Mouse (Mus musculus) layer of hippocampus, postnatal 14 days (tissue): Measurements from ENCODE around the gene Pex6. TPM values are rescaled to one million over a fixed set of nuclear protein-coding genes. Genes with fewer than 3 reads are reported as not detected.

Experiments
- DNase-seq, 2 experiments: peaks; one replicate each; pipeline ENCODE4 v3.0.0; 2021 to 2022; ENCODE audit warnings: low spot score in 2 of 2, mixed read lengths in 1 of 2
- total RNA-seq, 2 experiments: library from RNA; stranded (reverse); gene quantifications; 2 replicates each; pipeline ENCODE4 v1.2.3; 2021

Gene Pex6
- total RNA-seq, 2 experiments from 2014 or later: 32.0 to 36.8 TPM

DNA sequence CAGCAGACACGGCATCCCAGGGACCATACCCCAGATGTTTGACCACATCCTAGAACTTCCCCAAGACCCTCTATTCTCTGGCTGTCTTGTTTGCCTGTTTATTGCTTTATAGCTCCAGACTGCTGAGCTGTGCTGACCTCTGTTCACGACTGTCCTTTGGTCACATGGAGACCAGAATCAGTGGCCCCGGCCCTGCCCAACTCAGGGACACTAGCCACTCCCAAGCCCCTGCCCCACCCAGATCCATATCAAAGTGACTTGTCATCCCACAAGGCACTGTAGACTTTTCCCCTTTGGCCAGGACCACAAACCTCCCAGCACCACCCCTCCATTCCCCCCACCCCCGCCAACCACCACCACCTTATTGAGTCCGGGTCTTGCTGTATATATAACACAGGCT lies 12.0 kb upstream of the Pex6 start:
- no peak for DNase-seq

DNA sequence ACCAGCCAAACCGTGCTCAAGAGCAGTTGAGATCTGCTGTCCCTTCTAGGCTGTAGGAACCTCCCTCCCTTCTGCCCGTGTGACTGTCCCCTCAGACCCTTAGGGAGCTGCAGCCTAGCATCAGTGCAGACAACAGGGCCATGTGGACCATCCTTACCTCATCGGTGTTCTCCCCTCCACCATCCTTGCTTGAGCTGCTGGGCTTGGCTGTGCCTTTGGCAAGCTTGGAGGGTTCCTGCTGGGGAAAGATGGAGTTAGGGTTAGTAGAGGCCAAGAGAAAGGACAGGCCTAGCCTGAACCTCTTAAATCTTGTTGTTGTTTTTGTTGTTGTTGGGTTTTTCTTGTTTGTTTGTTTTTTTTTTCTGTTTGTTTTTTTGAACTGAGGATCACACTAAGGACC lies 11.4 kb upstream of the Pex6 start:
- no peak for DNase-seq

DNA sequence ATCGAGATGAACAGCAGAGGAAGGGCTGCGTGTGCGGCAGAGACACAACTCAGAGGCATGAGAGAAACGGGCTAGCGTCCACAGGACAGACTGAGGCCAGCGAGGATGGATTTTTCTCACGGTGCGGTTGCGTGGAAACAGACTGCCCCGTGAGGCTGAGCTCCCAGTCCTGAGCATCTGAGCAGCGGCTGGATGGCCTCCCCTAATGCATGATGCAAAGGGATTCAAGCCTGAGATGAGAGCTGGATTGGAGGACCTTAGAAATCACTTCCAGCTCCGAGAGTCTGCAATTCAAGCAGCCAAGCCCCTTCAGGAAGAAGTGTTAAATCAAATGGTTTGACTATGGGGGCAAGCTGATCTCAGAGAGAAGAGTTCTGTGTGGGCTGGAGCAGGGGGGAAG lies 9.8 kb upstream of the Pex6 start:
- DNase-seq: no peak

DNA sequence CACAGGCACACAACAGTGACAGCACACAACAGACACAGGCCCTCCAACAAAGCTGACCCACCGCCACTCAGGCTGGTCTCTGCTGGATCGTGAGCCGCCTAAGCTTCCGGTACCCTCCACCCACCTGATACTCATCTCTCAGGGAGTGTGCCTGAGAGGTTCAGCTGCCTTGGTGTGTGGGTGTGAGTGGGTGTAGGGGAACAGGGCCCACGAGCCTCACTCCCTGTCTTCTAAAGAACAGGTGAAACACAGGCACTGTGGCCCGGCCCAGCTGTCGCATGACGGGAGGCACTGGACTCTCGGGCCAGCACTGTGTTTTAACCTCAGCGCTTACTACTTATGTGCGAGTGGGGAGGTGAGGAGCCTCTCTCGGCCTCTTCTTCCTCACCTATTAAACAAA lies 9.2 kb upstream of the Pex6 start:
- no peak for DNase-seq

DNA sequence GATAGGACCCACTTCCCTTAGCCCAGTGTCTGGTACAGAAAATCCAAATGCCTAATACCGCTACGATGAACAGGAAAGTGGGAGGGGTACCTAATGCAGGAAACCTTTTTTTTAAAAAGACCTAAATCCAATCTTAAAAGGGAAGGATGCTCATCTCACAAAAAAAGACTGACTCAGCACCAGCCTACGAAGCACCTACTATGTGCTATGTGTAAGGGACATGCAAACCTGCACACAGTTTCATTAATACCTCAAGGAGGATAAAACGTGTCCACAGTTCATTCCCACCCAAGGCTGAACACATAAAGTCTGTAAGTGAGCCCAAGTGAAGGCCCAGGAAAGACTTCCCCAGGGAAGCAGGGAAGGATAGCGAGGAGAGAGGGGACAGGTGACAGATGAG lies 8.8 kb upstream of the Pex6 start:
- no peak for DNase-seq

DNA sequence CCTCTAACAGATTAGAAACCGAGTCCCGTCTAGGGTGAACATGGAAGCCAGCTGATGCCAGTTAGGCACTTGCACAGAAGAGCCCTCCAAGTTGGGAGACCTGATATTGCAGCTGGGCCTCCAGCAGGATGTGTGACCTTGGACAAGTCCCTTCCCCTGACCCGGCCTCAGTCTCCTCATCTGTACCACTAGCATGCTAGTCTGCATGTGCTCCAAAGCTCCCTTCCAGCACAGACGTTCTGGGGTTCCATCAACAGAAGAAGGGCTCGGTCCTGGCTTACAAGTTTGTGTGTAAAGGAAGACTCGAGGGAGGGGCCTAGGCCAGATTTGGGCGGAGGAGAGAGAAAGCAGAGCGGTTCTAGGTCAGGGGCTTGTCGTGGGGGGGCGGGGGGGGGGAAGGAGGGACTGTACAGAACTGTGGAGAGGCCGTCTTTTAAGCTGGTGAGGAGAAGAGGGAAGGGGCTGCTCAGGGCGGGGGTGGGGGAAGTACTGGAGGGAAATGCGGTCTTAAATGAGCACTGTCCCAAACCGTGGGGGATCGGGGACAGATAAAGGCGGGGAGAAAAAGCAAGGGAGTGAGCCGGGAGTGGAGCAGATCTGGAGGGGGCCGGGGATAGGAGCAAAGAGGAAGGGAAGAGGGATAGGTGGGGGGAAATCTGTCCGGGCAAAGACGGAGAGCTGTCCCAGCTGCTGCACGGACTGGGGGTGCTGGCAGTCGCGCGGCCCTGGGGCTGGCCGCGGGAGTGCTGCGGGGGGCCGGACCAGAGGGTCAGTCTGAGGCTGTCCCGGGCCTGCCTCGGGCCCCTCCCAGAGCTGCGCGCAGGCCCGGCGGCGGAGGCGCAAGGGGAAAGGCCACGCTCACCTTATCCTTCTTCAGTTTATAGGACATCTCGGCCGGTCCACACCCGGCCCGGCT lies 7.0 kb upstream of the Pex6 start:
- DNase-seq: no peak

DNA sequence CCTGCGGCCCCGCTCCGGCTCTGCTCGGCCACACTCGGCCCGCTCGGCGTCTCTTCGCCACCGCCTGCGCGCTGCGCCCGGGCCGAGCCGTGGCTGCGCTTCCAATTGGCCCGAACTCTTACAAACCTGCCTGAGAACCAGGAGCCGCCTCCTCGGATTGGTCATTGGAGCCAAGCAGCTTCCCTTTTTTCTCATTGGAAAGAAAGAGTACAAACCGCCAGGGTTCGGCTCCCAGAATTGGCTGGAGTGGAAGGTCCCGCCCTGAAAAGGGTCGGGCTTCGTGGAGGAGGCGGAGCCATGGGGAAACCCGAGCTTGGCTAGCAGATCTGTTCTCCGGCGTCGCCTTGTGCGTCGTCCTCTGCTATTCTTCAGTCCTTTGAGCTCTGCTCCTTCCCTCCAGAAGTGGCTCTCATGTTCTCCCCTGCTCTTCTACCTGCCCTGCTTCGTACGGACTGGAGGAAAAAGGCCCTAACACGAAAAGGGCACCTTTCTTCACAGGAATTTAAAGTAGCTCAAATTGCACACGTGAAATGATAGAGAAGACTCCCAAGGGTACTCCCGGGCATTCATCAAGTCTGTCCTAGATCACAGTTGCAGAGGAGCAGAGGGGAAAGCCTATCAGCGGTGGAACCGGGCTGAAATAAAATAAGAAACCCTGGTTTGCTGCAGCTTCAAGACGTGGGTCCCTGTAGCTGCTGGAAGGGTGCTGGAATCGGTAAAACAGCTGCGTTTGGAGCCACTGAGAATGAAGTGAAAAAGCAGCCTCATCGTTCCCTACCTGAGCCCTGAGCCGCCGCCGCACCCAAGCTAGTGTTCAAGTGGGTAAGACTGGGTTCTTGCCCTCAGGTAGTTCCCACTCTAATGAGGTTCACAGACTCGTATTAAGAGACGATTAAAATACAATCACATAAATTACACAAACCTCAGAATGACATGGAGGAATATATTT lies 6.1 kb upstream of the Pex6 start, which contains the start of gene Ppp2r5d:
TSS of gene Ppp2r5d (minus strand) at position 225 of the 949 bp plus-strand sequence.
- peak; percentile 92 to 99 for DNase-seq

DNA sequence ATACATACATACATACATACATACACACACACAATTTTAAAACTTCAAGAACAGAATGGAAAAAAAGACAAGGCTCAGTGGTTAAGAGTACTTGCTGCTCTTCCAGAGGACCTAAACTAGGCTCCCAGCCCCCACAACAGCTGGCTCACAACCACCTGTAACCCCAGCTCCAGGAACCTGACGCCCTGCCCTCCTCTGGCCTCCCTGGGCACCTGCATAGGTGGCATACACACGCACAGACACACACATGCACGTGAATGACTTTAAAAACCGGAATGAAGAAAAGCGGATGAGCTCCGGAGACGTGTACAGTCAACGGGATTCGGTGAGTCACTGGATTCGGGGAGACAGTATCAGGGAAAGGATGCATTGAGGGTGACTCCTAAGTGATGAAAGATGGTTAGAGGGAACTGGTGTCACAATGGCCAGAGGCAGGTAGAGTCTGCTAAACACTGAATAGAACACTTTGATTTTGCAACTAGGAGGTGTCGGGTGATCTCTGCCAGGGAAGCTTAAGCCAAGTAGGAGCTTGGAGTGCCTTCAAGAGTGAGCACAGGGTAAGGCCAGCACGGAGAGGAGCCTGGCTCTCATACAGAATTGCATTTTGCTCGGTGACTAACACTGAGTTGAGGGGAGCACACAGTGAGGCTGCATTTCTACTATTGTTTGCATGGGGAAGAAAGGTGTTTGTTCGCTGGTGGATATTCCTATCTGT lies 4.7 kb upstream of the Pex6 start:
- no peak for DNase-seq

DNA sequence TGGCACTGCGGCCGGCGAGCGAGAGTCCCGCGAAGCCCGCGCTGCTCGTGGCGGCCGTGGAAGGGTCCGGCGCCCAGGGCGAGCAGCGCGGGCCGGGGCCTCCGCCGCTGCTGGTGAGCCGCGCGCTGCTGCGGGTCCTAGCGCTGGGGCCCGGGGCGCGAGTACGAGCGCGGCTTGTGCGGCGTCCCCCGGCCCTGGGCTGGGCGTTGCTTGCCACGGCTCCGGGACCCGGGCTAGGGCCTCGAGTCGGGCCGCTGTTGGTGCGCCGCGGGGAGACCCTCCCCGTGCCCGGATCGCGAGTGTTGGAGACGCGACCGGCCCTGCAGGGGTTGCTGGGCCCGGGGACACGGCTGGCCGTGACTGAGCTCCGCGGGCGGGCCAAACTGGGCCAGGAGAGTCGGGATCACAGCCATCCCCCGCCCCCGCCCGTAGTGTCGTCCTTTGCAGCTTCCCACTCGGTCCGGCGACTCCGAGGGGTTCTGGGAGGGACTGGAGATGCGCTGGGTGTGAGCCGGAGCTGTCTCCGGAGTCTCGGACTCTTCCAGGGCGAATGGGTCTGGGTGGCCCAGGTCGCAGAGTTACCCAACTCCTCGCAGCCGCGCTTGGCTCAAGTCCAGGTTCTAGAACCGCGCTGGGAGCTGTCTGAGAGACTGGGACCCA lies 479 bp downstream of the Pex6 start:
- no peak for DNase-seq

DNA sequence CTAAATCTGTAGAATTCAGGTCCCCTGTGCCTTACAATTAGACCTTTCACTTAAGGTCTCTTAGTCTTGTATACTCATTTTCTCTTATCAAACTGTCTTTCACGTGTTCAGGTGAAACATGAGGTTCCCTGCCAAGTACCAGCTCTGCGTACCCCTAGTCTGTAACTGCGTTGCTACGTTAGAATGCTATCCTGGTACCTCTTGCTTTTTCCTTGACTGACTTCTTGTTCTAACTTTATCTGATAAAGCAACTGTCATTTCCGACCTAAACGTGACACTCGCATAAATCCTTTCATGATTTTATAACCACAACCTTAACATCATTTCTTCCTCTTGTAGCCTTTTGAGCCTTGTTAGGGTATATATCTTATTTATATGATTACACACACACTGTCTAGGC lies 1.2 kb downstream of the Pex6 start:
- no peak for DNase-seq

DNA sequence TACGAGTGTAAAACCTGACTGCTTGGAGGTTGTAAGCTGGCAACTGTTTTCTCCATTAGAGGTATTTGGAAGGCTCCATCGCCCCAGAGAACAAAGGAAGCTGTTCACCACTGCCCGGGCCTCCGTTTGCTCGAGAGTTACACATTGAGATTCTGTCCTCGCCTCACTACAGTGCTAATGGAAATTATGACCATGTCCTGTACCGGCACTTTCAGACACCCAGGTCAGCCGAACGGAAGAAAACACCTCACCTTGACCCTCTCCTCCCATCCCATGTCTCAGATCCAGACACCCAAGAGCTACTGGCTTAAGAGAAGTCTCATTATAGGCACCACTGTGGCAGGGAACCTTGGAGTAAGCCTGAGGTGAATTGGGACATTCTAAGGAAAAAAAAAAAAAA lies 2.6 kb downstream of the Pex6 start:
- DNase-seq: no peak

DNA sequence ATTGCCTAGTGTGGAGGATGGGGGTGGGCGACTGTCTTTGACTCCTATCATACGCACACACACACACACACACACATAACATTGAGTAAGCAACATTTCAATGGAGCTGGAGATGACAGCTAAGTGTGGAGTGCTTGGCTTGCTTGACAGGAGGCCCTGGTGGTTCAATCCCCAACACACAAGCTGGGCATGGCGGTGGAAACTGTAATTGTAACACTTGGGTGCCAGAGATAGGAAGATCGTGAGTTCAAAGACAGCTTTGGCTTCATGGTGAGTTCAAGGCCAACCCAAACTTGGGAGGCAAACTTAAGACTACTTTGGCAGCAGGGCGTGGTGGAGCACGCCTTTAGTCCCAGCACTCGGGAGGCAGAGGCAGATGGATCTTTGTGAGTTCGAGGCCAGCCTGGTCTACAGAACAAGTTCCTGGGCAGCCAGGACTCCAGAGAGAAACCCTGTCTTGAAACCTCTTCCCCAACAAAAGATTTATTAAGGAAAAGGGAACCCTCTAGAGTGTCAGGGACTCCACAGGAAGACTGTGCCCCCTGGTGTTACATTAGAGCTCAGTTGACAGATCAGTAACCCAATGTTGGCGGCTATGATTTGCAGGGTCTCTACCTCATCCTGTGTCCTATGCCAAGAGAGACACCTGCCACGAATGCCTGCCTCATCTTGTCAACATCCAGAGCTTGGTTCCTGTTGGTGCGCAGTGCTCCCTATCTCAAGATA lies 3.7 kb downstream of the Pex6 start:
- DNase-seq: no peak

DNA sequence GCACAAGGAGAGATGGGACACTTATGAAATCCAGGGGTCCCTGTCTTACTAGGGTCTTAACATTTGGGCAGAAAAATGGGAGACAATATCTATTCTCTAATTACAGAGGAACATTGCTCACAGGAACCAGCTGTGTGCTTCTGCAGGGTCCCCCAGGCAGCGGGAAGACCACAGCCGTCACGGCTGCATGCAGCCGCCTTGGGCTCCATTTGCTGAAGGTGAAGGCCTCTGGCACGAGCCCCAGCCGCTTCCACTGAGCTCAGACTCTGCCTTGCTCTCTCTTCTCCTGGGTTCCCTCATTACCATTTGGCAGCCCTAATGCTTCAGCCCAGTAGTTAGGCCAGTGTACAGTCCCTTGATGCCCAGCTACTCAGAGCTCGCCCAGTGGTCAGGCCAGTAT lies 9.8 kb downstream of the Pex6 start:
- no peak for DNase-seq

DNA sequence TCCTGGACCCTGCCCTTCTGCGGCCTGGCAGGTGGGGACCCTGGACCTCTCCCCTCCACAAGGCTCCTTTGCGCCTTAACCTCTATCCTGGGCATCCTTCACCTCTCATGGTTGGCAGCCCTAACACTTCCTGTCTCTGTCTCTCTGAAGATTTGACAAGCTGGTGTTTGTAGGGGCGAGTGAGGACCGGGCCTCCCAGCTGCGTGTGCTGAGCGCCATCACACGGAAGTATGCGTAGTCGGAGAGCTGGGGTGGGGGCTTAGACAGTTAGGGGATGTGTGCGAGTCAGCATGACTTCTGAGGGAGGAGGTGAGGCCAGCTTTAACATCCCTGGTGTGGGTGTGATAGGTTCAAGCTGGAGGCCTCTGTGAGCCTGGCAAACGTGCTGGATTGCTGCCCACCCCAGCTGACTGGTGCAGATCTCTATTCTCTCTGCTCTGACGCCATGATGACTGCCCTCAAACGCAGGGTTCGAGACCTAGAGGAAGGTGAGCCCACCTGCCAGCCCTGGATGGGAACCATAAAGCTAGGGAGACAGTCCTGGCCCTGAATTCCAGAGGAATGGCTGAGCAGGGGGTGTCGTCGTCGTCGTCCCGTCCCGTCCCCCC lies 13.3 kb downstream of the Pex6 start:
- no peak for DNase-seq

DNA sequence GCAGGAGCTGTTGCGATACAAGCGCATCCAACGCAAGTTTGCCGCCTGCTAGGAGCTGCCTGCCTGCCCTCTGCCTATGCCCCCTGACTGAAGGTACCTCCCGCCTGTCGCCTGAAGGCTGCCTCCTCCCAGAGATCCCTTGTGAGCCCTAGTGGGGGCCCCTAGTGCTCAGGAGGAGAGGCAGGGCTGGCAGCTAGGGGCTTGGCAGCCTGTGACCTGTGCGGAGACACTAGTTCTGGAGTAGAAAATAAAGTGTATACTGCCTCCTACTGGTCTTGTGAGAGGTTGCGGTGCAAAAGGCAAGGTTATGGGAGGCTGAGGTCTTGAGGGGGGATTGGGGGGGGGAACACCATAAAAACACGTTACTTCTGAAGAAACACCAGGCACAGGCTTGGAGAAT lies 14.0 kb downstream of the Pex6 start:
- DNase-seq: peak in 1 of 2 experiments; percentile 49

DNA sequence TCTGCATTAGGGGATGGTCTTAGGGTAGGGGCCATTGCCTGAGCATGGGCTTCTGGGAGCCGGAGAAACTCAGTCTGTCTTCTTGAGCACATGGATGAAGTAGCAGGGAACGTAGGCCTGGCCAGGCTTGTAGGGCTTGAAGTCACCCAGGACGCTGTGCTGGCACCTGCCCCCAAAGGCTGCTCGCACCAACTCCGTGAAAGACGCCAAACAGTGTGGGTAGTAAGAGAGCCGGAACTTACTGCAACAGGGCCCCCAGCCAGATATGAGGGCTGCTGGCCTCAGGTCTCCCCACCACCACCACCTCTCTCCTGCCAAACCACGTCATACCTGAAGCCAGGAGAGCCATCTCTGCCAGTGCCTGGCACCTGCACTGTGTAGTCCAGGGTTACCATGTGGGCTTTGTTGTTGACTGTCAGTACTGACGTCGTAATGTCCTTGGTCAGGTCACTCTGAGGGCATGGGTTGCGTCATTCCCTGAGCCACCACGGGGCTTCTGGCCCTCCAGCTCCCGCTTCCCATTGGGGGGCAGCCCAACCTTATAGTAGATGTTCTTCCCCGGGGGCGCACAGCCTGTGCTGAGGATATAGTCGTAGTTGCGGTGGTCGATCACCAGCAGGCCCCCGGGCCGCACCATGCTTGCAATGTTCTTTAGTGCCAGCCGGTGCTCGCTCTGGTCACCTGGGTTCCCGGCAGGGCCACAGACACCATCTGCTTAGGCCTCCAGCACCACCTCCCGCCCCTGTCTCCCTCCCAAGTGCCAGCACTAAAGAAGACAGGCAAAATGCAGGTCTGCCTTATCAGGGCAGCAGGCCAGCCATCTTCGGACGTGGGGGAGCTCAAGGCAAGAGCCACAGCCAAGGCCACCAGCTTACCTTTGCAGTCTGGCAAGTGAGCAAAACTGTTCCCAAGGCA lies 14.7 kb downstream of the Pex6 start:
- DNase-seq: no peak

DNA sequence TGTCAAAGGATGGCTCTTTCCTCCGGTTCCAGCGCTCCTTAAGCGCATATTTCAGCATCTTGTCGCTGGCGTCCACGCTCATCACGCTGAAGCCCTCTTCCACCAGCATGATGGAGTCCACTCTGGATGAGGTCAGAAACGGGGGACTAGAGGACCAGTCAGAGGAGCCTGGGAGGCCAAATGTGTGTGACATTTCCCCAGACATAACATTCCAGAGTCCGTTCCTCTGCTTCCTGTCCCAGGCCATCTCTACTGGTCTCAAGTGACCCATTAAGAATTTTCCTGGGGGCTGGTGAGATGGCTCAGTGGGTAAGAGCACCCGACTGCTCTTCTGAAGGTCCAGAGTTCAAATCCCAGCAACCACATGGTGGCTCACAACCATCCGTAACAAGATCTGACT lies 16.0 kb downstream of the Pex6 start:
- no peak for DNase-seq

DNA sequence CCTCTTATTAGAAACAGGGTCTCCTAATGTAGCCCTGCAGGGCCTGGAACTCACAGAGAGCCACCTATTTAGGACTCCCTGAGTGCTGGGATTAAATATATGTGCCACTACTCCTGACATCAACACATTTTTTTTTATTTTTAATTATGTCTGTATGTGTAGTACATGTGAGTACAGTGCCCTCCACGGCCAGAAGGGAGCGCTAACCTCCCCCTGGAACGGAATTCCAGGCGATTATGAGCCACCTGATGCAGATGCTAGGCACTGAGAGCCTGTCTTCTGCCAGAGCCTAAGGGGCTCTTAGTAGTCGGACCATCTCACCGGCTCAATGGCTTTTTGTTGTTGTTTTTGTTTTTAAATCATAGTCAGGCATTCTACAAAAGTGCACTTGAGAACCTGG lies 16.8 kb downstream of the Pex6 start:
- DNase-seq: no peak

DNA sequence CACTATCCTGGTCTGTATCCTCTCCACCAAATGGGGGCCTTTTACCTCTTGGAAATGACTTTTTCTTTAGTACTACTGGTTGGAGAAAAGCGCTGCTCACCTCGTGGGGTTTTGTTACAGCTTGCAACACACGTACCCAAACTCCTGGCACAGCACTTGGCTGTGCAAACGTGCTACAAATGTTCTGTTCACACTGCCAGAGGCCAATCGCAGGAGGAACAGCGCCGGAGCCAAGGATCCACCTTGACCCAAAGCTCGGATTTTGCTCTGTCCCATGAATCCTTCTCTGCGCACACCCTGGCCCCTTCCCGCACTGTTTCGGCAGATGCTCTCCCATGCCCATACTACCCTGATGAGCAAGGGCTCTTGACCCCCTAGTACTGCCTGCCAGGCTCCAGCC lies 17.2 kb downstream of the Pex6 start:
- DNase-seq: no peak
